8 mouse cellular contexts compared by ENCODE assay signal in genomic region chr19:54048161-54048885, GRCm38 (mm10). TPM values are rescaled to one million over a fixed set of nuclear protein-coding genes. Genes with fewer than 3 reads are reported as not detected.
DNase-seq lines count a peak whose midpoint lies in the region; ATAC-seq and TF ChIP-seq lines count a peak whose summit lies in the region.

No protein-coding gene starts in this region.

- no peak overlapping the region for H3K27ac ChIP-seq in heart, embryonic 12.5 days (ENCODE audit: poor library complexity, severe bottlenecking)
- H3K27ac ChIP-seq in MEL (ENCODE audit: control insufficient read depth, low read depth, low read length), result no peak overlapping the region
- no peak overlapping the region for H3K27ac ChIP-seq in hindbrain, embryonic 11.5 days (ENCODE audit: low read depth, low read length)
- no peak overlapping the region for H3K27ac ChIP-seq in midbrain, embryonic 12.5 days (replicated peaks)
- no peak overlapping the region for H3K27ac ChIP-seq in left cerebral cortex, adult 2 months

- peak overlapping the region; percentile 20; the same call in 1 of the 2 replicates for H3K4me2 ChIP-seq in heart, embryonic 12.5 days
- peak overlapping the region; percentile 100; the same call in 1 of the 2 replicates for H3K4me2 ChIP-seq in hindbrain, embryonic 11.5 days (replicated peaks; ENCODE audit: low read depth, low read length)
- H3K4me2 ChIP-seq in midbrain, embryonic 12.5 days (replicated peaks), result peak overlapping the region; percentile 85

- TF ChIP-seq POLR2A in MEL (IDR thresholded peaks at IDR 0.05; ENCODE audit: control insufficient read depth in 1 of 2, insufficient read depth in 1 of 2, low read depth in 1 of 2, low read length in 2 of 2, poor library complexity in 1 of 2), result no peak

- 4% methylated on average over 13 of the region's 13 CpGs for WGBS in heart, embryonic 12.5 days
- 9% methylated on average over 13 of the region's 13 CpGs for WGBS in hindbrain, embryonic 11.5 days
- WGBS in midbrain, embryonic 12.5 days, result 10% methylated on average over 13 of the region's 13 CpGs

- peaks cover 70% of the 10 kb centered on the region for H3K27me3 ChIP-seq in heart, embryonic 12.5 days (replicated peaks)
- no peaks in the 10 kb centered on the region for H3K27me3 ChIP-seq in MEL (ENCODE audit: control insufficient read depth in 1 of 2, insufficient read depth in 2 of 2, low read length in 2 of 2)
- peaks cover 41% of the 10 kb centered on the region for H3K27me3 ChIP-seq in hindbrain, embryonic 11.5 days (ENCODE audit: control insufficient read depth, insufficient read depth, low read length)
- H3K27me3 ChIP-seq in midbrain, embryonic 12.5 days, result peaks cover 71% of the 10 kb centered on the region

- H3K36me3 ChIP-seq in heart, embryonic 12.5 days, result no peaks in the 10 kb centered on the region
- no peaks in the 10 kb centered on the region for H3K36me3 ChIP-seq in MEL (ENCODE audit: control insufficient read depth in 1 of 2, insufficient read depth in 2 of 2, low read length in 2 of 2)
- H3K36me3 ChIP-seq in hindbrain, embryonic 11.5 days (ENCODE audit: control insufficient read depth, insufficient read depth, low read length), result no peaks in the 10 kb centered on the region
- no peaks in the 10 kb centered on the region for H3K36me3 ChIP-seq in midbrain, embryonic 12.5 days

- H3K79me2 ChIP-seq in MEL (ENCODE audit: control insufficient read depth, insufficient read depth, low read length, poor library complexity), result no peaks in the 10 kb centered on the region; the same call in 1 of the 2 replicates

- H3K9ac ChIP-seq in heart, embryonic 12.5 days, result no peak overlapping the region
- H3K9ac ChIP-seq in MEL (ENCODE audit: control insufficient read depth, low read depth, low read length, poor library complexity, severe bottlenecking), result no peak overlapping the region
- H3K9ac ChIP-seq in hindbrain, embryonic 11.5 days (ENCODE audit: low read depth, low read length), result no peak overlapping the region
- no peak overlapping the region for H3K9ac ChIP-seq in midbrain, embryonic 12.5 days (replicated peaks)

- no peak for ATAC-seq in heart, embryonic 12.5 days (ENCODE audit: insufficient number of reproducible peaks, low FRiP score)
- no peak for ATAC-seq in hindbrain, embryonic 11.5 days (ENCODE audit: low FRiP score)
- ATAC-seq in midbrain, embryonic 12.5 days (ENCODE audit: low FRiP score, low read depth), result no peak

- no peak overlapping the region for H3K4me3 ChIP-seq in heart, embryonic 12.5 days
- no peak overlapping the region for H3K4me3 ChIP-seq in MEL (ENCODE audit: control insufficient read depth in 1 of 2, insufficient read depth in 1 of 2, low read depth in 2 of 2, low read length in 2 of 2)
- no peak overlapping the region for H3K4me3 ChIP-seq in hindbrain, embryonic 11.5 days (ENCODE audit: low read depth, low read length)
- peak overlapping the region; percentile 45; the same call in 1 of the 2 replicates for H3K4me3 ChIP-seq in midbrain, embryonic 12.5 days
- H3K4me3 ChIP-seq in left cerebral cortex, adult 2 months, result no peak overlapping the region

- intact Hi-C loops in heart, postnatal 36 days (cut with DNase I), result loop anchor here (5.0 to 10.0 kb wide), 2 partner anchors 206 to 1159 kb away; no protein-coding TSS in a partner anchor
- intact Hi-C loops in left cerebral cortex, adult 2 months (cut with DNase I), result loop anchor here (10.0 kb wide), 1 partner anchor 726 kb away; no protein-coding TSS in a partner anchor

- peaks cover 33% of the 10 kb centered on the region for H3K4me1 ChIP-seq in heart, embryonic 12.5 days (replicated peaks)
- H3K4me1 ChIP-seq in MEL (ENCODE audit: control insufficient read depth in 1 of 2, insufficient read depth in 2 of 2, low read length in 2 of 2), result peaks cover 0 to 10% of the 10 kb centered on the region in 2 experiments; a peak in 2 of 4 replicates
- peaks cover 6% of the 10 kb centered on the region; the same call in 1 of the 2 replicates for H3K4me1 ChIP-seq in hindbrain, embryonic 11.5 days (replicated peaks; ENCODE audit: control insufficient read depth, insufficient read depth, low read length)
- peaks cover 28% of the 10 kb centered on the region for H3K4me1 ChIP-seq in midbrain, embryonic 12.5 days

- TF ChIP-seq EP300 in MEL (IDR thresholded peaks at IDR 0.05; ENCODE audit: low read depth in 1 of 2, low read length in 2 of 2), result no peak

- DNase-seq in heart, postnatal 36 days, result no peak
- DNase-seq in MEL (ENCODE audit: low read depth, low spot score), result no peak
- DNase-seq in hindbrain, embryonic 11.5 days (ENCODE audit: low spot score), result peak; percentile 34
- DNase-seq in left cerebral cortex, adult 2 months (ENCODE audit: extremely low spot score in 1 of 2, low spot score in 2 of 2), result no peak
- DNase-seq in layer of hippocampus, postnatal 25 days (ENCODE audit: extremely low spot score in 1 of 2, low spot score in 1 of 2), result no peak
- no peak for DNase-seq in Muller cell, postnatal 12 days (ENCODE audit: inconsistent ontology term)

- TF ChIP-seq RAD21 in MEL (IDR thresholded peaks at IDR 0.05; ENCODE audit: low read depth, low read length), result no peak

- no peaks in the 10 kb centered on the region for H3K9me3 ChIP-seq in heart, embryonic 12.5 days (replicated peaks)
- no peaks in the 10 kb centered on the region for H3K9me3 ChIP-seq in MEL (replicated peaks; ENCODE audit: insufficient read depth, low read length)
- H3K9me3 ChIP-seq in hindbrain, embryonic 11.5 days (ENCODE audit: control insufficient read depth, low read length), result no peaks in the 10 kb centered on the region
- H3K9me3 ChIP-seq in midbrain, embryonic 12.5 days, result no peaks in the 10 kb centered on the region

- no peak for TF ChIP-seq CTCF in MEL (IDR thresholded peaks at IDR 0.05 in 2 of 3, conservative IDR thresholded peaks at IDR 0.05 in 1 of 3; ENCODE audit: control insufficient read depth in 1 of 3, insufficient read depth in 1 of 3, low read depth in 2 of 3, low read length in 3 of 3, poor library complexity in 1 of 3, severe bottlenecking in 1 of 3)
- no peak for TF ChIP-seq CTCF in left cerebral cortex, adult 2 months (IDR thresholded peaks at IDR 0.05)

TF ChIP-seq in MEL, 35 proteins besides CTCF, POLR2A, EP300 and RAD21:
- TF ChIP-seq TBP (IDR thresholded peaks at IDR 0.05; ENCODE audit: low read depth, low read length) (no peak), MAFK (IDR thresholded peaks at IDR 0.05; ENCODE audit: borderline replicate concordance, low read depth, low read length) (peak; percentile 82), USF1 (IDR thresholded peaks at IDR 0.05; ENCODE audit: low read depth, low read length) (peak; percentile 64)

RNA-seq across cellular contexts. Expression of gene Adra2a, which starts 4.4 kb away (rescaled TPM):
- polyA plus RNA-seq in heart, embryonic 12.5 days (2016; fragmentation: Nextera tagmentation; extraction: Ambion mirVana), result 0.04 and 0.09 TPM in 2 replicates
- under 1 TPM; 0.31 to 0.41 TPM for total RNA-seq in heart, postnatal 36 days (2021)
- 0.46 and 0.58 TPM in 2 replicates for total RNA-seq in MEL (2012; rRNA removed)
- 1 to 10 TPM in 1 of 2 experiments, not detected in 1; 2.7 TPM for polyA plus RNA-seq in MEL (2012; ENCODE audit: insufficient read depth in 1 of 2, insufficient read length in 2 of 2, low read depth in 1 of 2, low replicate concordance in 2 of 2, missing spikeins in 1 of 2)
- polyA plus RNA-seq in hindbrain, embryonic 11.5 days (2014; fragmentation: Nextera tagmentation; extraction: Ambion mirVana), result 1.9 and 2.5 TPM in 2 replicates
- 2.3 and 3.1 TPM in 2 replicates for polyA plus RNA-seq in midbrain, embryonic 12.5 days (2016; fragmentation: Nextera tagmentation; extraction: Ambion mirVana)
- total RNA-seq in left cerebral cortex, adult 2 months (2021), result 10 to 100 TPM; 17.5 to 18.8 TPM
- total RNA-seq in layer of hippocampus, postnatal 25 days (2021), result 10 to 100 TPM; 12.8 to 14.8 TPM

Comparison
In these comparisons a context has a peak if more than half of its experiments do, and no peak if none do; other contexts are left out.
1. H3K4me2 ChIP-seq: peak in every context shown above with its lines; median percentile 100 in hindbrain, embryonic 11.5 days; 85 in midbrain, embryonic 12.5 days; 20 in heart, embryonic 12.5 days.